Mouse (Mus musculus) lung, postnatal 14 days (tissue): ENCODE results near the gene Prdm16.

Source experiments
- DNase-seq: peaks from one replicate; pipeline ENCODE4 v3.0.0; 2021

Prdm16 gene

GRCm38 (mm10) chr4:154602409-154602808 is 34.3 kb downstream of the Prdm16 start:
- DNase-seq = peak; percentile 28

GRCm38 (mm10) chr4:154601006-154601405 is 35.7 kb downstream of the Prdm16 start:
- DNase-seq = no peak

GRCm38 (mm10) chr4:154599977-154600376 is 36.7 kb downstream of the Prdm16 start:
- DNase-seq = no peak

GRCm38 (mm10) chr4:154598357-154598756 is 38.3 kb downstream of the Prdm16 start:
- DNase-seq = no peak

GRCm38 (mm10) chr4:154596805-154597204 is 39.9 kb downstream of the Prdm16 start:
- DNase-seq = no peak

- DNase-seq = no peak
Observed at GRCm38 (mm10) chr4:154594761-154595556, 41.7 kb downstream of the Prdm16 start.

- DNase-seq = no peak
Observed at GRCm38 (mm10) chr4:154594116-154594760, 42.4 kb downstream of the Prdm16 start.

- no peak for DNase-seq
Observed at GRCm38 (mm10) chr4:154592562-154592961, 44.1 kb downstream of the Prdm16 start.

- DNase-seq = no peak
Observed at GRCm38 (mm10) chr4:154590910-154591309, 45.8 kb downstream of the Prdm16 start.

GRCm38 (mm10) chr4:154586334-154586733 is 50.3 kb downstream of the Prdm16 start:
- no peak for DNase-seq

GRCm38 (mm10) chr4:154585779-154586178 is 50.9 kb downstream of the Prdm16 start:
- DNase-seq = peak; percentile 34

GRCm38 (mm10) chr4:154583712-154584111 is 53.0 kb downstream of the Prdm16 start:
- no peak for DNase-seq

GRCm38 (mm10) chr4:154582607-154583236 is 54.0 kb downstream of the Prdm16 start:
- no peak for DNase-seq

GRCm38 (mm10) chr4:154581261-154581886 is 55.3 kb downstream of the Prdm16 start:
- DNase-seq = no peak

- DNase-seq = no peak
Observed at GRCm38 (mm10) chr4:154574208-154574875, 62.3 kb downstream of the Prdm16 start.

GRCm38 (mm10) chr4:154570451-154570881 is 66.2 kb downstream of the Prdm16 start:
- no peak for DNase-seq

- no peak for DNase-seq
Observed at GRCm38 (mm10) chr4:154569845-154570244, 66.8 kb downstream of the Prdm16 start.

GRCm38 (mm10) chr4:154568798-154569197 is 67.9 kb downstream of the Prdm16 start:
- no peak for DNase-seq

GRCm38 (mm10) chr4:154567942-154568341 is 68.7 kb downstream of the Prdm16 start:
- no peak for DNase-seq

- no peak for DNase-seq
Observed at GRCm38 (mm10) chr4:154563201-154563600, 73.5 kb downstream of the Prdm16 start.

- no peak for DNase-seq
Observed at GRCm38 (mm10) chr4:154558041-154558440, 78.6 kb downstream of the Prdm16 start.

- no peak for DNase-seq
Observed at GRCm38 (mm10) chr4:154557168-154557567, 79.5 kb downstream of the Prdm16 start.

GRCm38 (mm10) chr4:154556418-154556817 is 80.3 kb downstream of the Prdm16 start:
- DNase-seq = no peak
